Comparison of ENCODE assay signal across 8 mouse cellular contexts in genomic region chr13:101233181-101233842, GRCm38 (mm10).
A peak's percentile ranks its signal among the peaks of the same experiment; 100 is the strongest.
DNase-seq lines count a peak whose midpoint lies in the region; ATAC-seq and TF ChIP-seq lines count a peak whose summit lies in the region.

No protein-coding gene starts in this region.

- no peak overlapping the region for H3K4me3 ChIP-seq in lung, embryonic 14.5 days (ENCODE audit: low read depth, low read length)
- no peak overlapping the region for H3K4me3 ChIP-seq in lung, adult 2 months (replicated peaks; ENCODE audit: extremely low read depth, low read depth, low read length)
- no peak overlapping the region for H3K4me3 ChIP-seq in kidney, embryonic 16.5 days (ENCODE audit: low read length)

- no peak for TF ChIP-seq CTCF in lung, embryonic 14.5 days (IDR thresholded peaks at IDR 0.05; ENCODE audit: low read depth)
- no peak for TF ChIP-seq CTCF in lung, adult 2 months (IDR thresholded peaks at IDR 0.05; ENCODE audit: insufficient read depth, low read length)

- H3K36me3 ChIP-seq in lung, embryonic 14.5 days (ENCODE audit: insufficient read depth): no peaks in the 10 kb centered on the region
- H3K36me3 ChIP-seq in kidney, embryonic 16.5 days (ENCODE audit: insufficient read depth, low read length): no peaks in the 10 kb centered on the region

- peak; percentile 60; the same call in 1 of the 2 replicates for ATAC-seq in lung, embryonic 14.5 days (ENCODE audit: insufficient read depth)
- no peak for ATAC-seq in kidney, embryonic 16.5 days (ENCODE audit: low FRiP score, low TSS enrichment)

- no peak overlapping the region for H3K4me2 ChIP-seq in lung, embryonic 14.5 days
- H3K4me2 ChIP-seq in kidney, embryonic 16.5 days (replicated peaks; ENCODE audit: low read depth, low read length): no peak overlapping the region

- no peaks in the 10 kb centered on the region for H3K9me3 ChIP-seq in lung, embryonic 14.5 days (ENCODE audit: low read depth, low read length)
- H3K9me3 ChIP-seq in kidney, embryonic 16.5 days (ENCODE audit: low read length): no peaks in the 10 kb centered on the region

- no peak overlapping the region for H3K27ac ChIP-seq in lung, embryonic 14.5 days (ENCODE audit: low read depth)
- peak overlapping the region; percentile 37; the same call in 1 of the 2 replicates for H3K27ac ChIP-seq in kidney, embryonic 16.5 days (ENCODE audit: low read length)

- H3K4me1 ChIP-seq in lung, embryonic 14.5 days (ENCODE audit: insufficient read depth): peaks cover 5% of the 10 kb centered on the region; the same call in 1 of the 2 replicates
- H3K4me1 ChIP-seq in lung, adult 2 months (ENCODE audit: control insufficient read depth, insufficient read depth, low read length): no peaks in the 10 kb centered on the region; the same call in 1 of the 2 replicates
- peaks cover 16% of the 10 kb centered on the region for H3K4me1 ChIP-seq in kidney, embryonic 16.5 days (ENCODE audit: insufficient read depth, low read length)

- no peaks in the 10 kb centered on the region for H3K27me3 ChIP-seq in lung, embryonic 14.5 days (ENCODE audit: insufficient read depth, low read length)
- no peaks in the 10 kb centered on the region for H3K27me3 ChIP-seq in kidney, embryonic 16.5 days (ENCODE audit: insufficient read depth, low read length)

- 43% methylated on average over 8 of the region's 8 CpGs for WGBS in lung, embryonic 14.5 days
- WGBS in lung, adult 2 months: 37% methylated on average over 8 of the region's 8 CpGs
- WGBS in kidney, embryonic 16.5 days: 51% methylated on average over 8 of the region's 8 CpGs

- no peak for TF ChIP-seq POLR2A in lung, adult 2 months (IDR thresholded peaks at IDR 0.05; ENCODE audit: borderline replicate concordance, extremely low read depth, low read depth, low read length)

- DNase-seq in lung, embryonic 14.5 days: peak; percentile 72
- DNase-seq in lung, adult 2 months: no peak
- peak; percentile 82 to 91 for DNase-seq in cerebellum, postnatal 10 days
- peak; percentile 89 for DNase-seq in heart, adult 8-10 months (ENCODE audit: low spot score)
- DNase-seq in mesoderm, embryonic 11.5 days (ENCODE audit: low read depth, low spot score): peak; percentile 82
- DNase-seq in urinary bladder, postnatal 10 days (ENCODE audit: low spot score): no peak
- no peak for DNase-seq in thymus, postnatal 0 days (ENCODE audit: low spot score)

- H3K9ac ChIP-seq in lung, embryonic 14.5 days: no peak overlapping the region
- no peak overlapping the region for H3K9ac ChIP-seq in kidney, embryonic 16.5 days (replicated peaks; ENCODE audit: low read length)

Comparison
In these comparisons a context has a peak if more than half of its experiments do, and no peak if none do; other contexts are left out.
1. DNase-seq: peak in lung, embryonic 14.5 days (single experiment), cerebellum, postnatal 10 days (2 of 2), heart, adult 8-10 months (single experiment) and mesoderm, embryonic 11.5 days (single experiment); none in lung, adult 2 months (single experiment), urinary bladder, postnatal 10 days (single experiment) and thymus, postnatal 0 days (single experiment).